Mouse (Mus musculus) ES-Bruce4 (cell line): ENCODE data around the gene Gper1. TPM values are rescaled to one million over a fixed set of nuclear protein-coding genes. Genes with fewer than 3 reads are reported as not detected.

Source experiments
- H3K27ac ChIP-seq: 2 replicates; pipeline ENCODE4 v1.5.1; 2012; ENCODE audit warnings: low read length, inconsistent platforms; ENCODE audit not compliant: insufficient read depth
- H3K27me3 ChIP-seq: 2 replicates; pipeline ENCODE4 v1.6.1; 2012; ENCODE audit warnings: mild to moderate bottlenecking, low read length, inconsistent platforms; ENCODE audit not compliant: control insufficient read depth, poor library complexity, insufficient read depth, severe bottlenecking
- H3K36me3 ChIP-seq: 2 replicates; pipeline ENCODE4 v1.6.1; 2012; ENCODE audit warnings: inconsistent platforms, mild to moderate bottlenecking, low read length, moderate library complexity; ENCODE audit not compliant: control insufficient read depth, poor library complexity, insufficient read depth, severe bottlenecking
- H3K4me1 ChIP-seq: one replicate; pipeline ENCODE4 v1.8.1; 2011; ENCODE audit warnings: low read length; ENCODE audit not compliant: control insufficient read depth, insufficient read depth
- H3K4me3 ChIP-seq: 2 replicates; pipeline ENCODE4 v1.5.1; 2011; ENCODE audit warnings: low read depth, mild to moderate bottlenecking, low read length
- H3K9ac ChIP-seq: 2 replicates; pipeline ENCODE4 v1.6.1; 2012; ENCODE audit warnings: low read depth, mild to moderate bottlenecking, inconsistent platforms; ENCODE audit not compliant: poor library complexity, severe bottlenecking
- H3K9me3 ChIP-seq: replicated peaks from 2 replicates; pipeline ENCODE4 v1.6.1; 2012; ENCODE audit warnings: mild to moderate bottlenecking, low read length, inconsistent platforms; ENCODE audit not compliant: control insufficient read depth, poor library complexity, insufficient read depth, severe bottlenecking
- CTCF ChIP-seq: IDR thresholded peaks from one replicate; pipeline ENCODE4 v1.8.1; 2011; ENCODE audit warnings: low read depth, low read length
- EP300 ChIP-seq: IDR thresholded peaks from 2 replicates; pipeline ENCODE4 v1.6.1; 2011; ENCODE audit warnings: low read depth, low read length; ENCODE audit not compliant: insufficient read depth
- POLR2A ChIP-seq: IDR thresholded peaks from one replicate; pipeline ENCODE4 v1.8.1; 2011; ENCODE audit warnings: low read length; ENCODE audit not compliant: insufficient read depth
- polyA plus RNA-seq: library from polyadenylated mRNA; stranded (reverse); fragments of >200 nt; gene quantifications from 2 replicates; pipeline ENCODE4 v1.2.4, GENCODE M21; 2011; ENCODE audit warnings: low read depth; ENCODE audit not compliant: missing spikeins, insufficient read depth, insufficient read length

The Gper1 gene
- polyA plus RNA-seq, 1 experiment = not detected

DNA sequence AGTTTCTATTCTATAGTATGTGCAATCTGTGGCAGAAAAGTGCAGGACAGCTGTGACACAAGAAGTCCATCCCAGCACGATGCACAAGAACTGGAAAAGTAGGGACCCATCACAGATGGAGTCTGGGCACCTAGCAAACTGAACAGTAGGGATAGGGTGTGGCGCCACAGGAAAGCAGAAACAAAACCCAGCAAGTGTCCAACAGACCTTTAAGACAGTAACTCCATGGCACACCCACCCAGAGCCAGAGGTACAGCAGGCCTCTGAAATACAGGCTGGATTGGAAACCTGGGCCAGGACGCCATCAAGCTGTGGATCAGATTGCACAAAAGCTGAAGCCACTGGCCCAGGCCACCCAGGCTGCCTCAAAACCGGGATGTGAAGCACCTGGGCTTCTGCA is 20.0 kb downstream of the Gper1 start:
- H3K36me3 ChIP-seq = no peaks in the 10 kb centered on the region
- TF ChIP-seq EP300 (no peak), CTCF (no peak), POLR2A (no peak)
- no peak overlapping the region for H3K27ac ChIP-seq
- no peaks in the 10 kb centered on the region for H3K27me3 ChIP-seq
- no peak overlapping the region for H3K9ac ChIP-seq
- no peaks in the 10 kb centered on the region for H3K9me3 ChIP-seq
- H3K4me3 ChIP-seq = no peak overlapping the region
- peaks cover 3% of the 10 kb centered on the region for H3K4me1 ChIP-seq

DNA sequence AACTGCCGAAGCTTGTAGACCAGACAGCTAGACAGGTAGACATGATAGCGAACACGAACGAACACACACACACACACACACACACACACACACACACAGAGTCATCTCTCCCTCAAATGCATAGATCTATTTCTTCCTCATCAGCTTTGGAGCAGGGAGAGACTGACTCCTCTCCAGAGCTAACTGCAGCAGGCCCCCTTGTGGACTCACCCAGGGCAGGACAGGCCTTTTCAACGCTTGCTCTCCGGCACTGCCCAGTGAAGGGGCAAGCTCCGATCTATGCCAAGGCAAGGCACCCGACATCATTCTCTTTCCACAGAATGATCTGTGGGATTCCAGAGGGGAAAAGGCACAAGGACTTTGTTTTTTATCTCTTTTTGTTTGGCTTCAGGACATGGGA is 22.3 kb downstream of the Gper1 start:
- no peak overlapping the region for H3K9ac ChIP-seq
- no peaks in the 10 kb centered on the region for H3K9me3 ChIP-seq
- no peaks in the 10 kb centered on the region for H3K27me3 ChIP-seq
- no peak overlapping the region for H3K4me3 ChIP-seq
- peaks cover 3% of the 10 kb centered on the region for H3K4me1 ChIP-seq
- H3K36me3 ChIP-seq = no peaks in the 10 kb centered on the region
- TF ChIP-seq CTCF = peak; percentile 17
- TF ChIP-seq EP300 = no peak
- no peak overlapping the region for H3K27ac ChIP-seq

- no peak overlapping the region for H3K4me3 ChIP-seq
- peaks cover 3% of the 10 kb centered on the region for H3K4me1 ChIP-seq
- H3K36me3 ChIP-seq = no peaks in the 10 kb centered on the region
- H3K27ac ChIP-seq = no peak overlapping the region
- no peaks in the 10 kb centered on the region for H3K9me3 ChIP-seq
- H3K9ac ChIP-seq = no peak overlapping the region
- TF ChIP-seq CTCF = no peak
- TF ChIP-seq EP300 = no peak
- TF ChIP-seq POLR2A = no peak
- no peaks in the 10 kb centered on the region for H3K27me3 ChIP-seq
These were observed 25.1 kb downstream of the Gper1 start for GRCm38 (mm10) chr5:139448025-139448424.

DNA sequence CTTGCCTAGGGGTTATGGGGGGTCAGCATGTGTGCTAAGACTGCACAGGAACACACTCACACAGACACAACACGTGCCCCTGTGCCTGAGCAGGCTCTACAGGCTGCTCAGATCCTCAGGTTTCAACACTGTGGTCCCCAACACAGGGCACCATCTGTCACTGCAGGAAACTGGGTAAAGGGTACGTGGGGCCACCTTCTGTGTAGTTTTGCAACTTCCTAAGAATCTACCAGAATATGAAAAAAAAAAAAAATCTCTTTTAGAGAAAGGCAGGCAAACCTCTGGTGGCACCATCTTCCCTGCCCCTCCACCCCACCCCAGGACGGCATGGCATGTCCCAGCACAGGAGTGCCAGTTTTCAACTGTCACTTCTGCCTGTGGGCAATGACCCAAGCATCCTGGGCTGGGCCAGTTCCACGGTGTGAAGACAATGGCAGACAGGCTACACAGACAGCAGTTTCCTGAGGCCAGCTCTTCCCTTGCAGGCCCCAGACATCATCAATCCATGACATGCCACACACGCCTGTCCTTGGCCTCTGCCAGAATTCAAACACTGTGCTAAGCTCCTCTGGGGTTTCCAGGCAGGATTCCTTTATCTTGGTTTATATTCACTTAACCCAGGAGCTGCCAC is 26.3 kb downstream of the Gper1 start:
- Histone ChIP-seq H3K9ac (no peak overlapping the region), H3K4me3 (no peak overlapping the region), H3K27ac (no peak overlapping the region), H3K27me3 (no peaks in the 10 kb centered on the region), H3K9me3 (no peaks in the 10 kb centered on the region), H3K36me3 (0 out of 2 replicates have a peak, but pooled peaks cover 6% of the 10 kb centered on the region), H3K4me1 (peaks cover 2% of the 10 kb centered on the region)
- TF ChIP-seq POLR2A (no peak), CTCF (no peak), EP300 (no peak)

GRCm38 (mm10) chr5:139449926-139450325 is 27.0 kb downstream of the Gper1 start:
- H3K9ac ChIP-seq = no peak overlapping the region
- H3K27ac ChIP-seq = no peak overlapping the region
- TF ChIP-seq POLR2A (no peak), EP300 (no peak), CTCF (no peak)
- no peaks in the 10 kb centered on the region for H3K27me3 ChIP-seq
- H3K36me3 ChIP-seq = 0 out of 2 replicates have a peak, but pooled peaks cover 8% of the 10 kb centered on the region
- peaks cover 1% of the 10 kb centered on the region for H3K4me1 ChIP-seq
- H3K4me3 ChIP-seq = no peak overlapping the region
- no peaks in the 10 kb centered on the region for H3K9me3 ChIP-seq

- Histone ChIP-seq H3K27ac (no peak overlapping the region), H3K36me3 (0 out of 2 replicates have a peak, but pooled peaks cover 10% of the 10 kb centered on the region), H3K9ac (no peak overlapping the region), H3K4me3 (no peak overlapping the region), H3K27me3 (no peaks in the 10 kb centered on the region), H3K9me3 (no peaks in the 10 kb centered on the region), H3K4me1 (no peaks in the 10 kb centered on the region)
- TF ChIP-seq POLR2A = no peak
- no peak for TF ChIP-seq EP300
- no peak for TF ChIP-seq CTCF
These were observed 30.1 kb downstream of the Gper1 start for GRCm38 (mm10) chr5:139453031-139453430.
